Mouse (Mus musculus) layer of hippocampus, adult 9-10 months (tissue): Measurements from ENCODE around the gene Gtf2ird1.

Experiments
- DNase-seq: peaks from one replicate; pipeline ENCODE4 v3.0.0; 2022; ENCODE audit warnings: low spot score

Gtf2ird1 gene

DNA sequence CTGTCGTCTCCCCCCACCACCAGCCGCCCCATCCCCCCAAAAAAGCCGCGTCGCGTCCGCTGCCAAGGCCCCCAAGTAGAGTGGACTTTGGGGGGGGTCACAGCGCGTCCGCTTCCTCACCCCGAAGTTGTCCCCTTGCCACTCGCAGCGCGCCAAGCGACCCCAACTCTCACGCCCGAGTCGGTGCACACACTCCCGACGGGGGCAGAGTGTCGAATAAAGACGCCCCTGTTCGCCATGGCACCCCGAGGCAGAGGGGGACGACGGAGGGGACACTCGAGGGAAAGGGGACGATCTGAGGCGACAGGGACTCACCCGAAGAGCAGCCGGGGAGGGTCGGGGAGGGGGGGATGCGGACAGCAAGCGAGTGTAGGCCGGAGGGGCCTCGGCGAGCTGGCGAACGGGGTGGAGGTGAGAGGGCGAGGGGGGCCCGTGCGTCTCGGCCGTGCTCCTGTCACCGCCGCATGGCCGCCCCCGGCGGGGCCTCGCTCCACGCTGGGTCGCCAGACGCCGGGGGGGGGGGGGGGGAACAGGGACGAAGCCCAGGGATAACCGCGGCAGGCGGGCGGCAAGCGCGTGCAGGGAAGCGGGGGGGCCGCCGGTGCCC lies 142.3 kb downstream of the Gtf2ird1 start:
- DNase-seq, result no peak

DNA sequence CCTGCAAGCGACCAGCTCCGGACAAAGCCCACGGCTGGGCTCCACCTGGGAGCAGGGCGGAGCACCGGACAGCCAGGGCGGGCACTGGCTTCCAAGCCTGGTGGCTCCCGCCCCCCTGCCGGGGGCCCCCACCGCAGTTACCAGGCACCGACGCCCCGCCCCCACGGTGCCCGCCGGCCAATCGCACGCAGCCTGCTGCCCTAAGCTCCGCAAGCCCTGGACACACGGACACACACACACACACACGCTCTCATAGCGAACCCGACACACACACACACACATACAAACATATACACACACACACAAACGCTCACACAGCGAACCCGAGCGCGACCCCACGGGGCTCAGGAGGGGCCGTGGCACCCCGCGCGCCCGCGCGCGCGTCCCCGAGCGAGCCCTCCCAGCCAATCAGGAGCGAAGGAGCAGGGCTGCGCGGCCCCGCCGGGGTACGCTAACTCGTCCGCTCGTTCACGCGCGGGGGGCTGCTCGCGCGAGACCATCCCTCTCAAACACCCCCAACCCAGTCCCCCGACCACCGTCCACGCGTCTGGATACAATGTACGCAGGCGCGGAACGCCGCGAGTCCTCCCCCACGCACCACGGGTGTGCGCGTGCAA lies 143.0 kb downstream of the Gtf2ird1 start:
- DNase-seq, result peak; percentile 67

DNA sequence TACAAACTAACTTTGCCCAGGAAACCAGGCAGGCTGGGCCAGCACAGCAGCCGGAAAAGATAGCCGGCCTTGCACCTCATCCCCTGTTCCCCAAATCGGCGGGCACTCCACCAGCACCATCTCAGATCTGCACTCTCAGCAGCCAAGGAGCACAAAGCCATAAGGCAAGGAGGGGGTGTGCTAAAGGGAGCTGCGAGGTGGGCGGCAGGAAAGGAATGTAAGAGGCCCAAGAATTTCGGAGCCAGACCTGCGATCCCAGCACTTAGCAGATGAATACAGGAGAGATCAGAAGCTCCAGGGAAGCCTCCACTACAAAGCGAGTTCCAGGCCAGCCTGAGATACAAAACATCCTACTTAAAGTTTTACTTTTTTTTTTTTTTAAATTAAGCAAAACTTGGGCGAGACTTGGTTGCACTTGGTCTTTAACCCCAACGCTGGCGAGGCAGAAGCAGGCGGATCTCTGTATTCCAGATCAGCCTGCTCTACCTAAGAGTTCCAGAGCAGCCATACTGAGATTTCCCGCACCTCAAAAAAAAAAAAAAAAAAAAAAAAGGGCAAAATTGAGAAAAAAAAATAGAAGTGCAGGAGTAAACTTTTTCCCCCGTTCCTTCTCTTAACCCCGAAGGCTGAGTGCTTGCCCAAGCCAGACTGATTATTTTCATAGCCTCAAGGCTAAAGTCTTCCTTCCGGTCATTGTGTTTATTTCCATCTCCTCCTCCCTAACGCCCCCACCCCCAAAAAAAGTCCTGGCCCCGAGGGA lies 143.6 kb downstream of the Gtf2ird1 start:
- DNase-seq, result no peak

DNA sequence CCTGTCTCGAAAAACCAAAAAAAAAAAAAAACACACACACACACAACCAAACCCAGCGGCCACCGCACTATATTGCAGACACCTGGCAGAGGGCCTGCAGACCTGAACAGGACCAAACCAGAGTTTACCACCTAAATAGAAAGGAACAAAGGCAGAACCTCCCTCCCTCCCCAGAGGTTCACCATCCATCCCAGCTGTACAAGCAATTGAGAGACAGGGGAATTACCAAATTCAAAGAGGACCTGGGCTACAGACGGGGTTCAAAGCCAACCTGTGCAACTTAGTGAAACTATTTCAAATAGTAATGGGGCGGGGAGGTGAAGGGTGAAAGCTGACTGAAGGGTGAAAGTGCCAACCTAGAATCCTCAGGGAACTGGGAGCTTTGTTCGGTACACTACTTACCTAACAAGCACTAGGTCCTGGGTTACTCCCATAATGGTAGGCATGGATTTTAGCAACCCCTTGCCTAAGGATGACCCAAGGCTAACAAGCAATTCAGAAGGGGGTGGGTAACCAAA lies 144.6 kb downstream of the Gtf2ird1 start:
- no peak for DNase-seq

DNA sequence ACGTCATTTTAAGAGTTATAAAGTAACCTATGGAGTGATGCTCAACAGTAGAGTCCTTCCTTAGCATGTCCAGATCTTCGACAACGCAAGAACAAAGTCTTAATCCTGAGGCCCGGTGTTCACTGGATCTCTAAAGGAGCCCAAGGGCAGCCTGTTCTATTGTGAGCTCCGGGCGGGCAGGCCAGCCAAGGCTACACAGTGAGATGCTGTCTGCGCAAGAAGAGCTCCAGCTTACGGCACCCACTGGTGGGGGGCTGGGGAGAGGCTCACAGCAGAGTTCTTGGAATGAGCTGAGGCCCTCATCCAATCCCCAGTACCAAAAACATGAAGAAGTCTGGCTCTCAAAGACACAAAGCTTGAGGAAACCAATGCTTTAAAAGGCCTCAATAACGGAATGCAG lies 146.3 kb downstream of the Gtf2ird1 start:
- DNase-seq, result no peak

DNA sequence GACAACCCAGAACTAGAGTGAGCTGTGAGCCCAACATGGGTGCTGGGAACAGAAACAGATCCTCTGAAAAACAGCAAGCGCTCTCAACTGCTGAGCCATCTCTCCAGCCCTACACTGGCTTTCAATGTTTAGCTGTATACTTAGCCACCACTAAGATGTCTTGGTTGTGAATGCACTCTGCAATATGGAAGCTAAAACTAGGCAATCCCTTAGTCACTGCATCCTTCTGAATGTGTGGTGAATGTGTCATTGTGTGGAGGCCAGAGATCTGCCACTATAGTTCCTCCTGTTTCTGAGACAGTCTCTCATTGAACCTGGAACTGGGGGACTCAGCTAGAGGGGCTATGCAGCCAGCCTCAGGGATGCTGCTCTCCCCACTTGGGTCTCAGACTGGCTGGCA lies 147.2 kb downstream of the Gtf2ird1 start:
- no peak for DNase-seq
